Mouse (Mus musculus): ENCODE data around the gene Crybg2. TPM values are rescaled to one million over a fixed set of nuclear protein-coding genes. Genes with fewer than 3 reads are reported as not detected.

The Crybg2 gene
- polyA plus RNA-seq, 1 experiment, result not detected

GRCm38 (mm10) chr4:134067833-134068544 is 7.4 kb downstream of the Crybg2 start:
- no peak overlapping the region for H3K4me3 ChIP-seq (ENCODE audit: insufficient read depth, poor library complexity, severe bottlenecking)
- no peaks in the 10 kb centered on the region for H3K36me3 ChIP-seq (ENCODE audit: control insufficient read depth, insufficient read depth)
- H3ac ChIP-seq (ENCODE audit: control insufficient read depth, insufficient read length, low read depth), result no peak overlapping the region
- H3K79me2 ChIP-seq (ENCODE audit: control insufficient read depth, insufficient read depth), result no peaks in the 10 kb centered on the region
- peaks cover 50% of the 10 kb centered on the region for H3K27me3 ChIP-seq (ENCODE audit: control insufficient read depth, insufficient read depth, insufficient read length)
- TF ChIP-seq FOSL1 (IDR thresholded peaks at IDR 0.05; ENCODE audit: insufficient read depth, low read length, poor library complexity, severe bottlenecking), result no peak
- TF ChIP-seq MYOD1 (IDR thresholded peaks at IDR 0.05; ENCODE audit: control insufficient read depth, insufficient read length, low read depth), result no peak
- TF ChIP-seq CEBPB (IDR thresholded peaks at IDR 0.05; ENCODE audit: low read depth), result no peak
- no peak for TF ChIP-seq CTCF (IDR thresholded peaks at IDR 0.05; ENCODE audit: control insufficient read depth, insufficient read depth, insufficient read length)
- TF ChIP-seq MYOG (IDR thresholded peaks at IDR 0.05; ENCODE audit: control insufficient read depth, extremely low read depth, insufficient read length), result no peak
- TF ChIP-seq USF1 (IDR thresholded peaks at IDR 0.05; ENCODE audit: low read depth), result no peak
- no peak for TF ChIP-seq MAX (IDR thresholded peaks at IDR 0.05)
- no peaks in the 10 kb centered on the region for H3K79me3 ChIP-seq (ENCODE audit: low read depth)

DNA sequence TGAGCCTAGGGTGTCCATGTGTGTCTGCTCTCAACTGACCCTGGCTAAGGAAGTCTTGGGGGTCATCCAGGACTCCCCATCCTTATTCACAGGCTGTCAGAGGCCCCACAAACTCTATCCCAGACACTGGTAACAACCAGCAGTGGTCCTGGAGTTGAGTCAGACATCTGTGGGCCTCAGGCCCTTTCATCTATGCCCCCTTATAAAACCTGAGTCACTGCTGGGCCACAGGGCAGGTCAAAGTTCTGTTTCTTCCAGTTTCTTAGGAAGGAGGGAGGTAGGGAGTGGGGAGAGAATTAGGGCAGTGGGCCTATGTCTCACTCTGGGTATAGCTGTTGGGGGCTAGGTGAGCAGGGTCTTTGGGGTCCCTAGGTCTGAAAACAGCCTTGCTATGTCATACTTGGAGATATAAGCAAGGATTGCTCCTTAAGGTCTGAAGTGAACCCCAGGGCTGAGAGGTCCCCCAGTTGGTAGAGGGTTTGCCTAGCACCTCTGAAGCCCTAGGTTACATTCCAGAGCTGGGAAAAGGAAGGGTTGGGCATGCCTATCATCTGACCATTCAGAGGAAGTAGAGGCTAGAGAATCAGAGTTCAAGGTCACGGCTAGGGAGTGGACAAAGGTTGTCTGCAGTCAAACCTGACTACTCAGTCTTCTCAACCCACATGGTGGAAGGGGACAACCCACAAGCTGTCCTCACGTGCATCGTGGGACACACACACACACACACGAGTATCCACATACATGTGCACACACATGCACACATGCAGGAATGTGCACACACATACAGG is 8.4 kb downstream of the Crybg2 start:
- H3ac ChIP-seq (ENCODE audit: control insufficient read depth, insufficient read length, low read depth), result no peak overlapping the region
- no peaks in the 10 kb centered on the region for H3K79me3 ChIP-seq (ENCODE audit: low read depth)
- peaks cover 49% of the 10 kb centered on the region for H3K27me3 ChIP-seq (ENCODE audit: control insufficient read depth, insufficient read depth, insufficient read length)
- TF ChIP-seq MYOD1 (IDR thresholded peaks at IDR 0.05; ENCODE audit: control insufficient read depth, insufficient read length, low read depth) (no peak), MAX (IDR thresholded peaks at IDR 0.05) (no peak), CEBPB (IDR thresholded peaks at IDR 0.05; ENCODE audit: low read depth) (no peak), MYOG (IDR thresholded peaks at IDR 0.05; ENCODE audit: control insufficient read depth, extremely low read depth, insufficient read length) (no peak), CTCF (IDR thresholded peaks at IDR 0.05; ENCODE audit: control insufficient read depth, insufficient read depth, insufficient read length) (no peak), FOSL1 (IDR thresholded peaks at IDR 0.05; ENCODE audit: insufficient read depth, low read length, poor library complexity, severe bottlenecking) (no peak), USF1 (IDR thresholded peaks at IDR 0.05; ENCODE audit: low read depth) (no peak)
- H3K4me3 ChIP-seq (ENCODE audit: insufficient read depth, poor library complexity, severe bottlenecking), result no peak overlapping the region
- no peaks in the 10 kb centered on the region for H3K79me2 ChIP-seq (ENCODE audit: control insufficient read depth, insufficient read depth)
- H3K36me3 ChIP-seq (ENCODE audit: control insufficient read depth, insufficient read depth), result no peaks in the 10 kb centered on the region

DNA sequence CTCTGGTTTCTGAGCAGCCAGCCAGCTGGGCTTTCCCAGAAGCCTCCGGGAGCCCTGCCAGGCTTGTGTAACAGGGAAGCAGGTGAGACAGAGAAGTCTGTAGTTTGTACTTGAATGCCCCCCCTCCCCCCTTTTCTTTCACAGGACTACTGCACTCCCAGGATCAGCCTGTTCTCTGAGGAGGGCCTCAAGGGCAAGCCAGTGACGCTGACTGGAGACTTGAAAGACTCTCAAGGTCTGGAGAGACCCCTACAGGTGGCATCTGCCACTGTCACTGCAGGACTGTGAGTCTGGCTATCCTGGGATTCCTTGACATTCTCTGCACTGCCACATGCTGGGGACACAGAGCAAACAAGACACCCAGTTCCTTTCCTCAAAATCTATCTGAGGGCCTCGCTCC is 18.1 kb downstream of the Crybg2 start:
- no peak for TF ChIP-seq CEBPB (IDR thresholded peaks at IDR 0.05; ENCODE audit: low read depth)
- peak; percentile 8 for TF ChIP-seq CTCF (IDR thresholded peaks at IDR 0.05; ENCODE audit: control insufficient read depth, insufficient read depth, insufficient read length)
- peaks cover 37% of the 10 kb centered on the region for H3K27me3 ChIP-seq (ENCODE audit: control insufficient read depth, insufficient read depth, insufficient read length)

DNA sequence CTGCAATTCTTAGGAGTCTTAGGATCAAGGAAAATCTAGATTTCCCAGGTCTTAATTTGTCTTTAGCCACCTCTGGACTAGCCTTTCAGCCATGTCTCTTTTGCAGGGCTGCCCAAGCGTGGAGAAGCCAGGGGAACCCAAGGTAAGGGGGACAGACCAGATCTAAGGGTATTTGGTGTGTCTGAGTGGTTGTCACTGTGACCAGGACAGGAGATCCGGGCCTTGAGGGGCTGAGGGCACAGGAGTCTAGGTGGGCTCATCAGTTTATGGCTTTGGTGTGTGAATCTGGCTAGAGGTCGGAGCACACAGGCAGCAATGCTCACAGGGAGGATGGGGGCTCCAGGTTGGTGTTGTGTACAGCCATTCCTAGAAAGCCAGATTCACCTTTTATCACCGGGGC is 20.1 kb downstream of the Crybg2 start:
- TF ChIP-seq FOSL1 (IDR thresholded peaks at IDR 0.05; ENCODE audit: insufficient read depth, low read length, poor library complexity, severe bottlenecking), result no peak
- TF ChIP-seq MYOG (IDR thresholded peaks at IDR 0.05; ENCODE audit: control insufficient read depth, extremely low read depth, insufficient read length), result no peak
- TF ChIP-seq USF1 (IDR thresholded peaks at IDR 0.05; ENCODE audit: low read depth), result no peak
- TF ChIP-seq CEBPB (IDR thresholded peaks at IDR 0.05; ENCODE audit: low read depth), result no peak
- TF ChIP-seq CTCF (IDR thresholded peaks at IDR 0.05; ENCODE audit: control insufficient read depth, insufficient read depth, insufficient read length), result no peak
- no peak for TF ChIP-seq MAX (IDR thresholded peaks at IDR 0.05)
- TF ChIP-seq MYOD1 (IDR thresholded peaks at IDR 0.05; ENCODE audit: control insufficient read depth, insufficient read length, low read depth), result no peak
- no peak overlapping the region for H3K4me3 ChIP-seq (ENCODE audit: insufficient read depth, poor library complexity, severe bottlenecking)
- H3K79me2 ChIP-seq (ENCODE audit: control insufficient read depth, insufficient read depth), result no peaks in the 10 kb centered on the region
- H3K79me3 ChIP-seq (ENCODE audit: low read depth), result no peaks in the 10 kb centered on the region
- H3K36me3 ChIP-seq (ENCODE audit: control insufficient read depth, insufficient read depth), result no peaks in the 10 kb centered on the region
- H3ac ChIP-seq (ENCODE audit: control insufficient read depth, insufficient read length, low read depth), result no peak overlapping the region
- peaks cover 20% of the 10 kb centered on the region for H3K27me3 ChIP-seq (ENCODE audit: control insufficient read depth, insufficient read depth, insufficient read length)

More for the DNA sequence above, 18.1 kb downstream of the Crybg2 start:
- H3K4me3 ChIP-seq (ENCODE audit: insufficient read depth, poor library complexity, severe bottlenecking), result no peak overlapping the region
- no peak overlapping the region for H3ac ChIP-seq (ENCODE audit: control insufficient read depth, insufficient read length, low read depth)
- no peaks in the 10 kb centered on the region for H3K79me3 ChIP-seq (ENCODE audit: low read depth)
- H3K79me2 ChIP-seq (ENCODE audit: control insufficient read depth, insufficient read depth), result no peaks in the 10 kb centered on the region
- H3K36me3 ChIP-seq (ENCODE audit: control insufficient read depth, insufficient read depth), result no peaks in the 10 kb centered on the region

- H3K36me3 ChIP-seq (ENCODE audit: control insufficient read depth, insufficient read depth), result no peaks in the 10 kb centered on the region
- no peaks in the 10 kb centered on the region for H3K79me3 ChIP-seq (ENCODE audit: low read depth)
- H3K27me3 ChIP-seq (ENCODE audit: control insufficient read depth, insufficient read depth, insufficient read length), result peaks cover 12% of the 10 kb centered on the region
- TF ChIP-seq FOSL1 (IDR thresholded peaks at IDR 0.05; ENCODE audit: insufficient read depth, low read length, poor library complexity, severe bottlenecking) (no peak), CEBPB (IDR thresholded peaks at IDR 0.05; ENCODE audit: low read depth) (no peak)
- no peak overlapping the region for H3K4me3 ChIP-seq (ENCODE audit: insufficient read depth, poor library complexity, severe bottlenecking)
- H3ac ChIP-seq (ENCODE audit: control insufficient read depth, insufficient read length, low read depth), result no peak overlapping the region
- H3K79me2 ChIP-seq (ENCODE audit: control insufficient read depth, insufficient read depth), result no peaks in the 10 kb centered on the region
Measured at GRCm38 (mm10) chr4:134081730-134082386, 21.2 kb downstream of the Crybg2 start.
